Mouse (Mus musculus) liver, embryonic 16.5 days (tissue): ENCODE results near the gene Arpc2. TPM values are rescaled to one million over a fixed set of nuclear protein-coding genes. Genes with fewer than 3 reads are reported as not detected.

Experiments
- ATAC-seq: fragments of 200-750 bp; cut with Nextera tagmentation; 2 replicates; pipeline ENCODE4 v1.8.0; 2017; ENCODE audit warnings: low read depth, mild to moderate bottlenecking, moderate number of reproducible peaks, moderate library complexity
- H3K27ac ChIP-seq: fragments of 300-500 bp; sonication (generic); 2 replicates; pipeline ENCODE4 v1.5.1; 2014; ENCODE audit warnings: mild to moderate bottlenecking, low read length
- H3K27me3 ChIP-seq: fragments of 300-500 bp; sonication (generic); 2 replicates; pipeline ENCODE4 v1.6.1; 2014; ENCODE audit warnings: low read depth, low read length, mixed read lengths; ENCODE audit not compliant: control insufficient read depth, insufficient read depth
- H3K36me3 ChIP-seq: fragments of 300-500 bp; sonication (generic); 2 replicates; pipeline ENCODE4 v1.6.1; 2014; ENCODE audit warnings: mild to moderate bottlenecking; ENCODE audit not compliant: control insufficient read depth, insufficient read depth
- H3K4me1 ChIP-seq: fragments of 300-500 bp; sonication (generic); 2 replicates; pipeline ENCODE4 v1.6.1; 2014; ENCODE audit warnings: low read depth, low read length, mixed read lengths; ENCODE audit not compliant: control insufficient read depth
- H3K4me2 ChIP-seq: fragments of 300-500 bp; sonication (generic); 2 replicates; pipeline ENCODE4 v1.6.1; 2014; ENCODE audit warnings: low read depth, low read length, mixed read lengths
- H3K4me3 ChIP-seq: fragments of 300-500 bp; sonication (generic); 2 replicates; pipeline ENCODE4 v1.5.1; 2014; ENCODE audit warnings: low read depth, mild to moderate bottlenecking, low read length
- H3K9ac ChIP-seq: fragments of 300-500 bp; sonication (generic); 2 replicates; pipeline ENCODE4 v1.6.1; 2014; ENCODE audit warnings: low read depth, low read length
- H3K9me3 ChIP-seq: fragments of 300-500 bp; sonication (generic); replicated peaks from 2 replicates; pipeline ENCODE4 v1.6.1; 2016; ENCODE audit warnings: low read length; ENCODE audit not compliant: control insufficient read depth
- WGBS: fragments of 180-500 bp; shearing (Covaris S2); extraction: QIAGEN DNeasy Blood & Tissue Kit; methylation state at CpG from one replicate; pipeline ENCODE4 v1.1.7; 2014; ENCODE audit not compliant: insufficient replicate concordance; 5-methylcytosine and 5-hydroxymethylcytosine counted together
- polyA plus RNA-seq: library from polyadenylated mRNA; unstranded; fragments of >200 nt; fragmentation: Nextera tagmentation; extraction: Ambion mirVana; gene quantifications from 2 replicates; pipeline ENCODE4 v1.2.1, GENCODE M21; 2015

Arpc2 gene
- polyA plus RNA-seq, 1 experiment from 2014 or later = 181 TPM

DNA sequence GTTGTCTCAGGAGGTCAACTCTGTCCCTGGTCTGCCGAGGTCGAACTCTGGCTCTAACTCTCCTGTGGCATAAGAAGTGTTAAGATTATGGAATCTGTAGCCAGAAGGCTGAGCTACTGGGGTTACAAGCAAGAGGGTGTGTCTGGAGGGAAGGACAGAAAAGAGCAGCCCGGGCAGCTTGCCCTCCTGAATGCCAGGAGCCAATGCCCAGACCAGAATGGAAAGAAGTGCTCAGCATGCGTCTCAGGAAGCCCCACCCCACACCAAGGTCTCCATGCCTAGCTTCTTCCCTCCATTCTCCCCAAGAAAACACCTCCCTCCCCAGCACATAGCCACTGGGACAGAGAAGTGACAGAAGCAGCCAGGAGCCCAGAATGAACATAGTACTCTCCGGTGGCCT, 63.1 kb downstream of the Arpc2 start:
- ATAC-seq = no peak
- no peaks in the 10 kb centered on the region; the same call in 1 of the 2 replicates for H3K36me3 ChIP-seq
- H3K4me3 ChIP-seq = no peak overlapping the region
- H3K4me1 ChIP-seq = peaks cover 70% of the 10 kb centered on the region
- H3K4me2 ChIP-seq = no peak overlapping the region
- 72% methylated on average over 5 of the region's 5 CpGs for WGBS
- no peaks in the 10 kb centered on the region for H3K27me3 ChIP-seq
- no peak overlapping the region for H3K9ac ChIP-seq
- no peak overlapping the region; the same call in 1 of the 2 replicates for H3K27ac ChIP-seq
- H3K9me3 ChIP-seq = no peaks in the 10 kb centered on the region

DNA sequence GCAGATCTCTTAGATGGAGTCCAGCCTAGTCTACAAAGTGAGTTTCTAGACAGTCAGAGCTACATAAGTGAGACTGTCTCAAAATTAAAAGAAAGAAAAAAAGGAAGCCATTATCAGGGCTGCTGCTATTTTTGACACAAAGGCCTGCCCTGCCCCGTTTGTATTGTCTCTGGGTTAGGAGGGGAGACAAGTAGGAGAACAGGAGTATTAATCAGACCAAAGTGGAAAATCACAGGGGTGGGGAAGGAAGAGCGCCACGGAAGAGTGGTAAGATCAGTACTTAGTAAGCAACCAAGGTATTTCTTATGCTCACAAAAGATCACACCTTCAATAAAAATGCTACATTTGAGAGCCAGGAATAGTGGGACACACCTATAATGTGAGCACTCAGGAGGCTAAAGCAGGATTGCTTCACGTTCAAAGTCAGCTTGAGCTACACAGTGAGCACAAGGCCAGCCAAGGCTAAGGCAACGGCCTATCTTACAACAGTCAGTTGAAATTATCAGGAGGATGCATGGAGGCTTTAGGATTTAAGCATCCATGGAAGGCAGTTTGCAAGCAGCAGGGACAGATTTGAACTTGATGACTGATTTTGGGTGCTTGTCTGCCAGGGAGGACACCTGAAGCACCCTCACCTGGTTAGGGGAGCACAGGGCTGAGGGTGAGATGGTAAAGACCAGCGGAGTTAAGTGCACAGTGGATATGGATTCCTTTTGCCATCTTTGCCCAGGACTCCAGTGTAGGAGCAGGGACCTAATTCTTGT, 64.6 kb downstream of the Arpc2 start:
- WGBS = 57% methylated on average over 6 of the region's 6 CpGs

DNA sequence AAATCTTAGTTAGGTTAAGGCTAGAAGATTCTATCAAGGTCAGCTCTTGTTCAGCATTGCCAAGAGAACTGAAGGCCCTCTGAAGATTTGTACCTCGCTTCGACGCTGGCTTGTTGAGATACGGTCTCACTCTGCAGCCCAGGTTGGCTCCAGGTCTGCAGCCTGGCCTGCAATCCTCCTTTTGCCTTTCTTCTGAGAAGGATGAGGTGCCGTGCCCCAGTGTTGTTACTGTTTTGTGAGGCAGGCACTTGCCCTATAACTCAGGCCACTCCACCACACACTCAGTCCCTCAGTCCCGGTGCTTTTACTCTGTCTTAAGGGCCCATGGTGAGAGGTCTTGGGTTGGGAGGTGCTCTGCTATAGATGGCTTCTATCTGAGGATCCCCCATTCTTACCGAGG, 66.3 kb downstream of the Arpc2 start:
- Histone ChIP-seq H3K9ac (no peak overlapping the region), H3K27ac (no peak overlapping the region), H3K9me3 (no peaks in the 10 kb centered on the region), H3K36me3 (no peaks in the 10 kb centered on the region; the same call in 1 of the 2 replicates), H3K4me2 (no peak overlapping the region), H3K27me3 (no peaks in the 10 kb centered on the region), H3K4me3 (no peak overlapping the region), H3K4me1 (peaks cover 51% of the 10 kb centered on the region)
- 86% methylated on average over 7 of the region's 7 CpGs for WGBS
- no peak for ATAC-seq

More for the DNA sequence above, 64.6 kb downstream of the Arpc2 start:
- no peak for ATAC-seq
- Histone ChIP-seq H3K9ac (no peak overlapping the region), H3K9me3 (no peaks in the 10 kb centered on the region), H3K27ac (no peak overlapping the region), H3K4me1 (peaks cover 67% of the 10 kb centered on the region), H3K27me3 (no peaks in the 10 kb centered on the region), H3K4me2 (no peak overlapping the region), H3K4me3 (no peak overlapping the region), H3K36me3 (no peaks in the 10 kb centered on the region; the same call in 1 of the 2 replicates)

DNA sequence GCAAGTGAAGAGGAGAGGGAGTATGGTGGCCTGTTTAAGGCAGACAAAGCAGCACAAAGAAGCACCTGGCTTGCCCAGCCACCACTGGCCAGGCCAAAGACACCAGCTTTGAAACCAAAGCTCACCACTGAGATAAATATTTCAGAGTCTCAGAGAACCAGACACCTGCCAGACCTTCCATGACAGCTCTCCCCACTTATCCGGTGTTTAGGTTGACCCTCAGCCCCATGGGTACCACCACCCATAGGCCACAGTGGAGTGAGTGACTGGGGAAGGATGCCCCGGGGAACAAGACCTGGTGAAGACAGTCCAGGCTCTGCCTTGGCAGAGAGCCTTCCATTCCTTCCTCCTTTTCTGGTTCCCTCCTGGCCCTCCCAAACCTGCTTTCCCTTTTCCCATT, 67.0 kb downstream of the Arpc2 start:
- Histone ChIP-seq H3K9ac (no peak overlapping the region; the same call in 1 of the 2 replicates), H3K27ac (peak overlapping the region; percentile 21; the same call in 1 of the 2 replicates), H3K27me3 (no peaks in the 10 kb centered on the region), H3K4me1 (peaks cover 52% of the 10 kb centered on the region), H3K4me3 (peak overlapping the region; percentile 86), H3K36me3 (no peaks in the 10 kb centered on the region; the same call in 1 of the 2 replicates), H3K9me3 (no peaks in the 10 kb centered on the region), H3K4me2 (peak overlapping the region; percentile 92)
- no peak for ATAC-seq
- 67% methylated on average over 2 of the region's 2 CpGs for WGBS

DNA sequence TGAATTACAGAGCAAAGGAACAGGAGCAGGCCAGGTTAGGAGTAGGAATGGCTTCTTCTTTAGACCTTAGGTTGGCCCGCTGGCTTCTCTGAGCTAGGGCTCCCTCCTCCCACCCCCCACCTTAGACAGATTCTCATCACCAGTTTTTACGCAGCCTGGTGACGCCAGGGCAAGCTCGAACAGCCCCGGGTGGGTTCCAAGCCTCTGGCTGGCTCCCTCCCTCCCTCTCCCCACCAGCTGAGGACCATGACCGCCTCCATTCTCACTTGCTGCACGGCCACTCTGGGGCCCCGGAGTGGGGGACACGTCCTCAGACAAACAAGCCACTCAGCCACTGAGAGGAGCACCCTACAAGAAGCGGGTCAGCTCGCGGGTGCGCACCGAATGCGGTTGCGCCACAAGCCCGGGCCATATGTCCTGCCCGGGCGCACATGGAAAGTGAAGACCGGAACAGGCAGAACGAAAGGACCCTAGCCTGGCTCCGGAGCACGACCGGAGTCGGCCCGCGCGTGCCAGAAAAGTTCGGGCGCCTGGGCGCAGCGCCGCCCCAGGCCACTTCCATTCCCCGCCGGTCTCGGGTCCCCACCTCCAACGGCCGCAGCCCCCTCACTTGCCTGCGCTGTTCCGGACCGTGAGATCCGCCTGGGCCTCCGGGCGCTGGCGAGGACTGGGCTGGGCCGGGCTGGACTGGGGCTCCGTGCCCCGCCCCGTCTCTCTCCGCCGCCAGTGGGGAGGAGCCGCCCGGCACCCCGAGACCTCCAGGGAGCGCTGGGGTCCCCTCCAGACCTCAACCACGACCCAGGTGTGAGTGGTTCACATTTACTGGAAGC, 67.8 kb downstream of the Arpc2 start:
- peak; percentile 91 for ATAC-seq
- Histone ChIP-seq H3K4me1 (peaks cover 54% of the 10 kb centered on the region), H3K9me3 (no peaks in the 10 kb centered on the region), H3K4me3 (peak overlapping the region; percentile 86), H3K36me3 (no peaks in the 10 kb centered on the region; the same call in 1 of the 2 replicates), H3K9ac (peak overlapping the region; percentile 89), H3K27me3 (no peaks in the 10 kb centered on the region), H3K4me2 (peak overlapping the region; percentile 92), H3K27ac (peak overlapping the region; percentile 77)
- under 1% methylated on average over 56 of the region's 56 CpGs for WGBS

DNA sequence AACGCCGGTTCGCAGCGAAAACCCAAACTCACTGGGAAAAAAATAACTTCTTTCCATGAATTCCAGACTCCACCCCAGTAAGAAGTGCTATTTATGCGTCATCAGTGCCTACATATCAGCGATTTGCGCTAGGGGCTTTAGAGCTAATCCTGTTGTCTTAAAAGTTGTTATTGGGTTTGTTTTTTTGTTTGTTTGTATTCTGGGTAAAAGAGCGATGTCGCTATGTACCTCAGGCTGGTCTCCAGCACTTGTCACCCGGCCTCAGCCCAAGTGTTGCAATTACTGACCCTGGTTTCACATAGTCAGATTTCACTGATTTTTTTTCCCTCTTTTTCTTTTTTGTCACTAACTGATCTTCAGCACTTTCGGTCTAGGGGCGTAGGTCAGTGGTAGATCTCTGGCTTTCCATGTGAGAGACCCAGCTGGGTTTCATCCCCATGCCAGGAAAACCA, 68.5 kb downstream of the Arpc2 start:
- Histone ChIP-seq H3K4me3 (peak overlapping the region; percentile 86), H3K27me3 (no peaks in the 10 kb centered on the region), H3K4me1 (peaks cover 48% of the 10 kb centered on the region), H3K36me3 (no peaks in the 10 kb centered on the region), H3K27ac (peak overlapping the region; percentile 77), H3K4me2 (peak overlapping the region; percentile 92), H3K9ac (peak overlapping the region; percentile 89), H3K9me3 (no peaks in the 10 kb centered on the region)
- WGBS = 5% methylated on average over 12 of the region's 12 CpGs
- ATAC-seq = peak; percentile 5

DNA sequence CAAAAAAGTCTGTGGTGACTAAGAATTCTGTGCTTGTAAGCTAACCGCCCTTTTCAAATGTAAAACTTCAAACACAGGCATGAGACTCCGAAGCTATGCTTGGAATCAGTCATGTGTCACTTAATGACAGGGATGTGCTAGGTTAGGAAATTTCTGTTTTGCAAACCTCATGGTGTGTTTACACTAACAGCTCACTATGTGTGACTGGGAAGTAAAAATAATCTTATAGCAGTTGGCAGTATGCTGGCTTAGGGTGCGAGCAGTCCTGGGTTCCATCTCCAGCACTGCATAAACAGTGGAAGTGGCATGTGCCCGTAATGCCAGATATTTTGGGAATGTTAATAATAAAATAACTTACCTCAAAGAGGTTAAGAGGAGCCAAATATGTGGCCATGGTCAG, 69.1 kb downstream of the Arpc2 start:
- no peak overlapping the region for H3K9ac ChIP-seq
- no peaks in the 10 kb centered on the region for H3K27me3 ChIP-seq
- no peak overlapping the region for H3K4me3 ChIP-seq
- 78% methylated on average over 4 of the region's 4 CpGs for WGBS
- no peaks in the 10 kb centered on the region for H3K9me3 ChIP-seq
- no peak overlapping the region for H3K4me2 ChIP-seq
- no peak overlapping the region for H3K27ac ChIP-seq
- peaks cover 43% of the 10 kb centered on the region for H3K4me1 ChIP-seq
- no peaks in the 10 kb centered on the region for H3K36me3 ChIP-seq
- ATAC-seq = no peak

DNA sequence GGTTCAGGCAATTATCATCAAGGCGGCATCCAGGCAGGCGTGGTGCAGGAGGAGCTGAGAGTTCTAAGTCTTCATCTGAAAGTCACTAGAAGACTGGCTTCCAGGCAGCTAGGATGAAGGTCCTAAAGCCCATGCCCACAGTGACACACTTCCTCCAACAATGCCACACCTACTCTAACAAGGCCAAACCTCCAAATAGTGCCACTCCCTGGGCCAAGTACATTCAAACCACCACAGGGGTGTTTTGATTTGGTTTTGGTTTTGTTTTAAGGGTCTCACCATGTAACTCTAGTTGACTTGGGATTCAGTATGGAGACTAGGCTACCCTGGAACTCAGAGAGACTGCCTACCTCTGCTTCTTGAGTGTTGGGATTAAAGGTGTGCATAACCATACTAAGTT, 69.6 kb downstream of the Arpc2 start, which contains the start of gene Tmbim1:
Gene Tmbim1 (minus strand): TSS at position 101 of the 400 bp plus-strand sequence.
- Histone ChIP-seq H3K4me1 (peaks cover 40% of the 10 kb centered on the region), H3K27ac (no peak within 1 kb of the TSS; the same call in 1 of the 2 replicates), H3K4me3 (peak within 1 kb of the TSS; percentile 86), H3K27me3 (no peaks in the 10 kb centered on the region), H3K36me3 (no peaks in the 10 kb centered on the region), H3K4me2 (peak within 1 kb of the TSS; percentile 92), H3K9ac (no peak within 1 kb of the TSS), H3K9me3 (no peaks in the 10 kb centered on the region)
- WGBS = 86% methylated on average over 2 of the region's 2 CpGs
- ATAC-seq = no peak
